Mouse (Mus musculus) intestine, embryonic 15.5 days (tissue): ENCODE results near the gene Tmem230. TPM values are rescaled to one million over a fixed set of nuclear protein-coding genes. Genes with fewer than 3 reads are reported as not detected.
"Not testable (repeated sequence)": the region's sequence is repeated elsewhere in the genome, so short reads cannot be mapped to it uniquely, and the experiment has no call there.

Experiments
- ATAC-seq: fragments of 200-750 bp; cut with Nextera tagmentation; 2 replicates; pipeline ENCODE4 v1.8.0; 2017; ENCODE audit warnings: moderate TSS enrichment, moderate library complexity
- H3K27ac ChIP-seq: fragments of 300-500 bp; sonication (generic); 2 replicates; pipeline ENCODE4 v1.5.1; 2015; ENCODE audit warnings: mild to moderate bottlenecking, inconsistent platforms
- H3K27me3 ChIP-seq: fragments of 300-500 bp; sonication (generic); replicated peaks from 2 replicates; pipeline ENCODE4 v1.6.1; 2015; ENCODE audit warnings: inconsistent platforms
- H3K36me3 ChIP-seq: fragments of 300-500 bp; sonication (generic); 2 replicates; pipeline ENCODE4 v1.6.1; 2015; ENCODE audit warnings: inconsistent platforms
- H3K4me1 ChIP-seq: fragments of 300-500 bp; sonication (generic); replicated peaks from 2 replicates; pipeline ENCODE4 v1.6.1; 2015; ENCODE audit warnings: inconsistent platforms
- H3K4me2 ChIP-seq: fragments of 300-500 bp; sonication (generic); replicated peaks from 2 replicates; pipeline ENCODE4 v1.6.1; 2015; ENCODE audit warnings: mild to moderate bottlenecking, inconsistent platforms
- H3K4me3 ChIP-seq: fragments of 300-500 bp; sonication (generic); replicated peaks from 2 replicates; pipeline ENCODE4 v1.5.1; 2015; ENCODE audit warnings: inconsistent platforms
- H3K9ac ChIP-seq: fragments of 300-500 bp; sonication (generic); 2 replicates; pipeline ENCODE4 v1.6.1; 2015; ENCODE audit warnings: inconsistent platforms
- H3K9me3 ChIP-seq: fragments of 300-500 bp; sonication (generic); 2 replicates; pipeline ENCODE4 v1.6.1; 2016; ENCODE audit warnings: inconsistent platforms
- WGBS: fragments of 180-500 bp; shearing (Covaris S2); methylation state at CpG from one replicate; pipeline ENCODE4 v1.1.7; 2015; 5-methylcytosine and 5-hydroxymethylcytosine counted together
- polyA plus RNA-seq: library from polyadenylated mRNA; unstranded; fragments of >200 nt; fragmentation: Nextera tagmentation; extraction: Ambion mirVana; gene quantifications from 2 replicates; pipeline ENCODE4 v1.2.1, GENCODE M21; 2015

The Tmem230 gene
- polyA plus RNA-seq, 1 experiment from 2014 or later, result 43.3 TPM

DNA sequence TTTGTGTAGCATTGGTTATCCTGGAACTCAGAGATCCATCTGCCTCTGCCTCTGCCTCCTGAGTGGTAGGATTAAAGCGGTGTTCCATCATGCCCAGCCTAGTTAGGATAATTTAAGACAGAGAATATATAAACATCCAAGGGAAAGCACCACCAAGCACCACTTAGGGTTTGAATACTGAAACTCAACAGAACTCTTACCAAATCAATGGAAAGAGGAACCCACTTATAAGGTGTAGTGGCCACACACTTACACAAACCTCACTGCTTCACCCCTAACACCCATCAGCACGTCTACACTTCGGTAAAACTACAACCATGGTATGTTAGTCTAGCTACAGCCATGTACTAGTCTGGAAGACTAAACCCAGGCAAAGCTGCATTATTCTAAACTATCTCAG, 4.2 kb downstream of the Tmem230 start:
- H3K9ac ChIP-seq, result no peak overlapping the region
- no peak overlapping the region for H3K27ac ChIP-seq
- no peaks in the 10 kb centered on the region for H3K27me3 ChIP-seq
- H3K9me3 ChIP-seq, result no peaks in the 10 kb centered on the region
- no peak for ATAC-seq
- H3K4me3 ChIP-seq, result no peak overlapping the region
- no peak overlapping the region for H3K4me2 ChIP-seq
- H3K4me1 ChIP-seq, result no peaks in the 10 kb centered on the region
- WGBS, result 92% methylated on average over 3 of the region's 3 CpGs
- H3K36me3 ChIP-seq, result no peaks in the 10 kb centered on the region

DNA sequence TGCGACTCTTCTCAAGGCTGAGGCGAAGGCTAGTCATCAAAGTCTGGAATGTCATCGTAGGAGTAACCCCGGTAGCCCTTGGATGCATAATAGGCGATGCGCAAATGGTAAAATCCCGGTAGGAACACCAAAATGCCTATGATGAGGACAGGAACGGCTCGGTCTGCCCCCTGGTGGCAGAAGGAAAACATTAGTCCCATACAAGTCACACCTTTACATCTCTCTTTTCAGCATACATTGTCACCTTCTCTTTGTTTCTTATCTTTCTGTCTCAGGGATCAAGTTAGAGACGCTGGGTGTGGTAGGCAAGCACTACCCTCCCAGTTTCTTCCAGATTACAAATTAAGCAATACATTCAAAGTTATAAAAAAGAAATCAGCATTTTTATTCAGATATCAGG, 7.2 kb downstream of the Tmem230 start:
- H3K9ac ChIP-seq, ATAC-seq, H3K4me3 ChIP-seq, H3K9me3 ChIP-seq, H3K4me1 ChIP-seq, H3K27ac ChIP-seq, H3K4me2 ChIP-seq, H3K27me3 ChIP-seq, H3K36me3 ChIP-seq: not testable (repeated sequence)
- 24% methylated on average over 10 of the region's 10 CpGs for WGBS

DNA sequence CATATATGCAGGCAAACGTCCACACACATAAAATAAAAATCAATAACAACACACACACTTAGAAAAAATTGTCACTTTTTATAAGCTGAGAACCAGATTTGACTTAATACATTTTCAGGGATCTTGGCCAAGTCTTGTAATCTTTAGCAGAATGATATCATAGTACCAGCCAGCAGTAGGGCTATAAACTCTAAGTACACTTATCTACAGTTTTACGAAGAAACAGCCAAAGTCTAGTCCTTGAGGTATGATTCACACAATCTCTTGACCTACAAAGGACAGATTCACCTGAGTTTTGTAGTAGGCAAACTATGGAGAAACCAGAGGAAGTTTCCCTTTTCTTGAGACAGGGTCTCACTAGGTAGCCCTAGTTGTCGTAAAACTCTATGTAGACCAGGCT, 8.2 kb downstream of the Tmem230 start:
- H3K27ac ChIP-seq, H3K4me1 ChIP-seq, H3K4me3 ChIP-seq, H3K27me3 ChIP-seq, H3K9me3 ChIP-seq, H3K9ac ChIP-seq, H3K36me3 ChIP-seq, H3K4me2 ChIP-seq: not testable (repeated sequence)
- ATAC-seq, result peak; percentile 55
- 72% methylated on average over 3 of the region's 3 CpGs for WGBS

DNA sequence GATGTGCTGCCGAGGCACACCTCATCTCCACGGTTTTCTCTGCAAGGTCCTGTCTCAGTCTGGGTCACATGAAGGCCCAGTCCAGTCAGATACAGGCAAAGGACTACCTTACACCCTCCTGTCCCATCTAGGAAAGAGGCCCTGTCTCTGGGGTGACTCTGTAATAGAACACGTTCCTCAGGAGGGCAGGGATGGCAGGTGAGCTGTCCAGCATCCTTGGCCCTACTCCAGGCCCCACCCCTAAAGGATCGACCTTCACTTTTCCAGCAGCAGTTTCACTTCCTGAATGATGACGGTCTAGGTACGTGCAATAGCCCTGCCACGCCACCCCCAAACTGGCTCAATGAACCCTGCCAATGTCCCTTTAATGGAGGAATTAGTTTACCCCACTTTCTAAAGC, 11.6 kb downstream of the Tmem230 start:
- Histone ChIP-seq H3K27ac (0 out of 2 replicates have a peak overlapping the region, but pooled peaks have one; percentile 6), H3K9ac (no peak overlapping the region), H3K4me1 (0 out of 2 replicates have a peak, but pooled peaks cover 7% of the 10 kb centered on the region), H3K4me2 (no peak overlapping the region), H3K36me3 (no peaks in the 10 kb centered on the region), H3K9me3 (no peaks in the 10 kb centered on the region), H3K27me3 (no peaks in the 10 kb centered on the region), H3K4me3 (no peak overlapping the region)
- ATAC-seq, result peak; percentile 75
- 58% methylated on average over 7 of the region's 7 CpGs for WGBS

DNA sequence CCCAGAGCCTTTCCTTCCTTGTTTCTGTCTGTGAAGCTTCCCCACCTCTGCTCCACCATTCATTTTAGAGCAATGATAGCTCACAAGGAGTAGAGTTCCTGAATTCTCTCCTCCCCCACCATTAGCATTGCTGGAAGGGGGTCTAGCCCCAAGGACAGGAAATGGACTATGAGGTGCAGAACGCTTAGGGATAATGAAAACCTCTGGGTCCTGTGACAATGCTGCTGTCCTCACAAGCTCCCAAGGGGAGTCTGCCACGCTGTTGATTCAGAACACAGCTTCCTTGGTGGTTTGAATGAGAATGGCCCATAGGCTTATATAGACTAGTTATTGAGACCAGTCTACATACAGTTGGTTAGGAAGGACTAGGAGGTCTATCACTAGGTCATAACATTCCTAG, 12.3 kb downstream of the Tmem230 start:
- ATAC-seq, result no peak
- no peak overlapping the region for H3K4me3 ChIP-seq
- no peak overlapping the region for H3K9ac ChIP-seq
- H3K9me3 ChIP-seq, result no peaks in the 10 kb centered on the region
- H3K27ac ChIP-seq, result 0 out of 2 replicates have a peak overlapping the region, but pooled peaks have one; percentile 6
- H3K36me3 ChIP-seq, result no peaks in the 10 kb centered on the region
- H3K4me1 ChIP-seq, result 0 out of 2 replicates have a peak, but pooled peaks cover 7% of the 10 kb centered on the region
- no peaks in the 10 kb centered on the region for H3K27me3 ChIP-seq
- H3K4me2 ChIP-seq, result no peak overlapping the region
- 45% methylated on average over 2 of the region's 2 CpGs for WGBS

- 34% methylated on average over 16 of the region's 16 CpGs for WGBS
These were observed 13.4 kb downstream of the Tmem230 start for GRCm38 (mm10) chr2:132233985-132234765.

GRCm38 (mm10) chr2:132232413-132232945, 15.1 kb downstream of the Tmem230 start:
- H3K4me1 ChIP-seq, result 0 out of 2 replicates have a peak, but pooled peaks cover 7% of the 10 kb centered on the region
- no peaks in the 10 kb centered on the region for H3K27me3 ChIP-seq
- H3K4me2 ChIP-seq, result no peak overlapping the region
- H3K9ac ChIP-seq, result no peak overlapping the region
- no peak overlapping the region for H3K4me3 ChIP-seq
- peak overlapping the region; percentile 13; the same call in 1 of the 2 replicates for H3K27ac ChIP-seq
- ATAC-seq, result peak; percentile 75
- no peaks in the 10 kb centered on the region for H3K9me3 ChIP-seq
- 72% methylated on average over 3 of the region's 3 CpGs for WGBS
- H3K36me3 ChIP-seq, result no peaks in the 10 kb centered on the region

More at GRCm38 (mm10) chr2:132233985-132234765, 13.4 kb downstream of the Tmem230 start:
- Histone ChIP-seq H3K36me3 (no peaks in the 10 kb centered on the region), H3K9me3 (no peaks in the 10 kb centered on the region), H3K4me1 (0 out of 2 replicates have a peak, but pooled peaks cover 7% of the 10 kb centered on the region), H3K27ac (peak overlapping the region; percentile 44; the same call in 1 of the 2 replicates), H3K4me2 (no peak overlapping the region), H3K27me3 (no peaks in the 10 kb centered on the region), H3K9ac (no peak overlapping the region), H3K4me3 (no peak overlapping the region)
- peak; percentile 39 for ATAC-seq

DNA sequence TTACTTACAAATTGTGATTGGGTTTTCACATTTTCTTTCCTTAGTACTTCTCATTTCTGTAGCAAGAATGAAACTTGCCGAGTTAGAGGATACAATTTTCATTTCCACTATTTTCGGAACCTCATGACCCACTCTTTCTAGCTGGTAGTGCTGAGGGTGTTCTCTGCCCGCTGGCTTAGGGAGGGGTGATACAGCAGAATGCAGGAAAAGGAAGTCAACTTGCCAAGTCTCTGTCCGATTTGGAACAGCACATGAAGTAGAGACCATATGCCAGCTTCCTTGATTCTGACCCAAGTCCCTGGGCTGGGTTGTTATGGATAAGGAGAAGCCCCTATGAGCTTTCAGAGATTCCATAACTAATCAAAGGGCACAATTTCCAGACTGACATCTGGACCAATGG, 23.2 kb downstream of the Tmem230 start:
- no peaks in the 10 kb centered on the region; the same call in 1 of the 2 replicates for H3K4me1 ChIP-seq
- no peak overlapping the region for H3K9ac ChIP-seq
- no peak overlapping the region for H3K27ac ChIP-seq
- no peak for ATAC-seq
- no peak overlapping the region for H3K4me2 ChIP-seq
- no peaks in the 10 kb centered on the region for H3K36me3 ChIP-seq
- H3K27me3 ChIP-seq, result no peaks in the 10 kb centered on the region
- H3K4me3 ChIP-seq, result no peak overlapping the region
- no peaks in the 10 kb centered on the region for H3K9me3 ChIP-seq
- 81% methylated on average over 4 of the region's 4 CpGs for WGBS

GRCm38 (mm10) chr2:132221611-132222073, 26.0 kb downstream of the Tmem230 start:
- no peak overlapping the region for H3K4me3 ChIP-seq
- H3K4me1 ChIP-seq, result no peaks in the 10 kb centered on the region; the same call in 1 of the 2 replicates
- WGBS, result 61% methylated on average over 11 of the region's 11 CpGs
- H3K4me2 ChIP-seq, result no peak overlapping the region
- no peaks in the 10 kb centered on the region for H3K9me3 ChIP-seq
- no peak overlapping the region for H3K9ac ChIP-seq
- H3K27me3 ChIP-seq, result no peaks in the 10 kb centered on the region
- ATAC-seq, result no peak
- H3K27ac ChIP-seq, result no peak overlapping the region
- no peaks in the 10 kb centered on the region for H3K36me3 ChIP-seq

GRCm38 (mm10) chr2:132211995-132212656, 35.5 kb downstream of the Tmem230 start:
- H3K9me3 ChIP-seq, result no peaks in the 10 kb centered on the region
- H3K4me2 ChIP-seq, result no peak overlapping the region
- H3K4me3 ChIP-seq, result no peak overlapping the region
- ATAC-seq, result peak; percentile 38
- H3K36me3 ChIP-seq, result no peaks in the 10 kb centered on the region
- 87% methylated on average over 5 of the region's 5 CpGs for WGBS
- H3K27ac ChIP-seq, result no peak overlapping the region
- H3K27me3 ChIP-seq, result no peaks in the 10 kb centered on the region
- H3K4me1 ChIP-seq, result no peaks in the 10 kb centered on the region
- H3K9ac ChIP-seq, result no peak overlapping the region

DNA sequence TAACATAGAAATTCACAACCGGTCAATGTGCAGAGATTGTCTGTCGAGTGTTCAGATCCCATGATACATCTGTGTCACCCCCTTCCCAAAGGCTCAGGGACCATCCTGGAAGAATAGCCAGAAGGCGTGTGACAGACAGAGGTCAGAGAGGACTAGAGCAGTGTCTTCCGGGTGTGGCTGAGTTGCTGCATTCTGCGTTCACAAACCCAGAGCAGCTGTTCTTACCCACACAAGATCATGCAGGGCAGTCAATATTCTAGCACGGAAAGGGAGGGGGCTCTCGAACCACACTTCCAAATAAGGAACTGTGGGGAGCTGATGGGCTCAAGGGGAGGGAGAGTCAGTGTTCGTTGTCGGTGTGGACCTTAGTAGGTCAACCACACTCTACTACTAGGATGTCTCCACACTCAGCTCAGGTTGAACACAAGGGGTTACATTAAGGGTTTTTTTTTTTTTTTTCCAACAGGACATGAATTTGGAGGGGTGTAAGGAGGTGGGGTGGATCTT, 36.7 kb downstream of the Tmem230 start:
- H3K27me3 ChIP-seq, result no peaks in the 10 kb centered on the region
- no peak overlapping the region for H3K4me2 ChIP-seq
- WGBS, result 82% methylated on average over 9 of the region's 9 CpGs
- no peaks in the 10 kb centered on the region for H3K4me1 ChIP-seq
- no peaks in the 10 kb centered on the region for H3K36me3 ChIP-seq
- H3K4me3 ChIP-seq, result no peak overlapping the region
- no peak overlapping the region for H3K9ac ChIP-seq
- H3K27ac ChIP-seq, result no peak overlapping the region
- no peaks in the 10 kb centered on the region for H3K9me3 ChIP-seq
- ATAC-seq, result no peak

- Histone ChIP-seq H3K4me2 (no peak overlapping the region), H3K27ac (no peak overlapping the region), H3K9me3 (no peaks in the 10 kb centered on the region), H3K9ac (no peak overlapping the region), H3K27me3 (no peaks in the 10 kb centered on the region), H3K36me3 (no peaks in the 10 kb centered on the region), H3K4me3 (no peak overlapping the region), H3K4me1 (no peaks in the 10 kb centered on the region)
- no peak for ATAC-seq
- WGBS, result 79% methylated on average over 8 of the region's 8 CpGs
These were observed 39.2 kb downstream of the Tmem230 start for GRCm38 (mm10) chr2:132208246-132208881.
